Mouse (Mus musculus) ES-Bruce4 (cell line): ENCODE data around the gene Lysmd2. TPM values are rescaled to one million over a fixed set of nuclear protein-coding genes. Genes with fewer than 3 reads are reported as not detected.

ENCODE experiments used
- H3K27ac ChIP-seq: 2 replicates; pipeline ENCODE4 v1.5.1; 2012; ENCODE audit warnings: low read length, inconsistent platforms; ENCODE audit not compliant: insufficient read depth
- H3K27me3 ChIP-seq: 2 replicates; pipeline ENCODE4 v1.6.1; 2012; ENCODE audit warnings: mild to moderate bottlenecking, low read length, inconsistent platforms; ENCODE audit not compliant: control insufficient read depth, poor library complexity, insufficient read depth, severe bottlenecking
- H3K36me3 ChIP-seq: 2 replicates; pipeline ENCODE4 v1.6.1; 2012; ENCODE audit warnings: inconsistent platforms, mild to moderate bottlenecking, low read length, moderate library complexity; ENCODE audit not compliant: control insufficient read depth, poor library complexity, insufficient read depth, severe bottlenecking
- H3K4me1 ChIP-seq: one replicate; pipeline ENCODE4 v1.8.1; 2011; ENCODE audit warnings: low read length; ENCODE audit not compliant: control insufficient read depth, insufficient read depth
- H3K4me3 ChIP-seq: 2 replicates; pipeline ENCODE4 v1.5.1; 2011; ENCODE audit warnings: low read depth, mild to moderate bottlenecking, low read length
- H3K9ac ChIP-seq: 2 replicates; pipeline ENCODE4 v1.6.1; 2012; ENCODE audit warnings: low read depth, mild to moderate bottlenecking, inconsistent platforms; ENCODE audit not compliant: poor library complexity, severe bottlenecking
- H3K9me3 ChIP-seq: replicated peaks from 2 replicates; pipeline ENCODE4 v1.6.1; 2012; ENCODE audit warnings: mild to moderate bottlenecking, low read length, inconsistent platforms; ENCODE audit not compliant: control insufficient read depth, poor library complexity, insufficient read depth, severe bottlenecking
- CTCF ChIP-seq: IDR thresholded peaks from one replicate; pipeline ENCODE4 v1.8.1; 2011; ENCODE audit warnings: low read depth, low read length
- EP300 ChIP-seq: IDR thresholded peaks from 2 replicates; pipeline ENCODE4 v1.6.1; 2011; ENCODE audit warnings: low read depth, low read length; ENCODE audit not compliant: insufficient read depth
- POLR2A ChIP-seq: IDR thresholded peaks from one replicate; pipeline ENCODE4 v1.8.1; 2011; ENCODE audit warnings: low read length; ENCODE audit not compliant: insufficient read depth
- polyA plus RNA-seq: library from polyadenylated mRNA; stranded (reverse); fragments of >200 nt; gene quantifications from 2 replicates; pipeline ENCODE4 v1.2.4, GENCODE M21; 2011; ENCODE audit warnings: low read depth; ENCODE audit not compliant: missing spikeins, insufficient read depth, insufficient read length

Gene Lysmd2
- polyA plus RNA-seq, 1 experiment: 8.3 TPM

GRCm38 (mm10) chr9:75665364-75665763 is 39.8 kb downstream of the Lysmd2 start:
- Histone ChIP-seq H3K4me1 (no peaks in the 10 kb centered on the region), H3K4me3 (no peak overlapping the region), H3K9ac (no peak overlapping the region), H3K9me3 (no peaks in the 10 kb centered on the region), H3K36me3 (no peaks in the 10 kb centered on the region), H3K27ac (no peak overlapping the region), H3K27me3 (no peaks in the 10 kb centered on the region; the same call in 1 of the 2 replicates)
- TF ChIP-seq CTCF (no peak), POLR2A (no peak), EP300 (no peak)

DNA sequence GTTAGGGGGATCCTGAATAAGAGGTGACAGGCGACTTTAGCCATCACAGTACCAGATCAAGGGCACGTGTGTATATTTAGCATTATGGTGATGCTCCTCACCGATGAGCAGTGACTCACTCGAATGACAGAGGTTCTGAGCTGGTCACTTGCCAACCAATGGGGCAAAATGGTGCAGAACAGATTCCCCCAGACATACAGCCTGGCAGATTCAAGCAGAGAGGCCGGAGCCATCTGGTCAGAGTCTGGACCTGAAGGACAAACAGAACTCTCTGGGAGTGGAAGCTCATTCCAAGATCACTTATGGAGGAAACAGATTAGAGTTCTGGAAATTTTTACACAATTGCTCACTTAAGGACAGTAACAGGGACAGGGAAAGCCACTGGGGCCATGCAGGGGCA is 41.1 kb downstream of the Lysmd2 start:
- H3K9me3 ChIP-seq: no peaks in the 10 kb centered on the region
- H3K9ac ChIP-seq: no peak overlapping the region
- H3K36me3 ChIP-seq: no peaks in the 10 kb centered on the region
- no peak overlapping the region for H3K27ac ChIP-seq
- TF ChIP-seq EP300 (no peak), CTCF (no peak), POLR2A (no peak)
- no peaks in the 10 kb centered on the region for H3K4me1 ChIP-seq
- H3K27me3 ChIP-seq: no peaks in the 10 kb centered on the region; the same call in 1 of the 2 replicates
- no peak overlapping the region for H3K4me3 ChIP-seq

- H3K4me3 ChIP-seq: no peak overlapping the region
- no peaks in the 10 kb centered on the region for H3K4me1 ChIP-seq
- no peak overlapping the region for H3K9ac ChIP-seq
Measured at GRCm38 (mm10) chr9:75672769-75673168, 47.2 kb downstream of the Lysmd2 start.

GRCm38 (mm10) chr9:75676226-75676625 is 50.7 kb downstream of the Lysmd2 start:
- H3K27me3 ChIP-seq: no peaks in the 10 kb centered on the region
- no peaks in the 10 kb centered on the region for H3K36me3 ChIP-seq
- H3K9me3 ChIP-seq: no peaks in the 10 kb centered on the region
- H3K9ac ChIP-seq: no peak overlapping the region
- no peak overlapping the region for H3K27ac ChIP-seq
- no peaks in the 10 kb centered on the region for H3K4me1 ChIP-seq
- no peak overlapping the region for H3K4me3 ChIP-seq
- no peak for TF ChIP-seq POLR2A
- TF ChIP-seq EP300: no peak
- no peak for TF ChIP-seq CTCF

More at GRCm38 (mm10) chr9:75672769-75673168, 47.2 kb downstream of the Lysmd2 start:
- no peaks in the 10 kb centered on the region for H3K9me3 ChIP-seq
- no peak overlapping the region for H3K27ac ChIP-seq
- TF ChIP-seq CTCF (no peak), EP300 (no peak), POLR2A (no peak)
- no peaks in the 10 kb centered on the region for H3K27me3 ChIP-seq
- no peaks in the 10 kb centered on the region for H3K36me3 ChIP-seq

GRCm38 (mm10) chr9:75678341-75678740 is 52.8 kb downstream of the Lysmd2 start:
- no peak for TF ChIP-seq POLR2A
- no peak for TF ChIP-seq EP300
- no peak for TF ChIP-seq CTCF
- Histone ChIP-seq H3K4me3 (no peak overlapping the region), H3K36me3 (no peaks in the 10 kb centered on the region), H3K27ac (no peak overlapping the region), H3K9ac (no peak overlapping the region), H3K9me3 (no peaks in the 10 kb centered on the region), H3K4me1 (no peaks in the 10 kb centered on the region), H3K27me3 (no peaks in the 10 kb centered on the region)

GRCm38 (mm10) chr9:75679629-75680028 is 54.1 kb downstream of the Lysmd2 start:
- Histone ChIP-seq H3K27me3 (no peaks in the 10 kb centered on the region), H3K4me3 (no peak overlapping the region), H3K9me3 (no peaks in the 10 kb centered on the region), H3K9ac (no peak overlapping the region), H3K36me3 (no peaks in the 10 kb centered on the region), H3K4me1 (no peaks in the 10 kb centered on the region), H3K27ac (no peak overlapping the region)
- TF ChIP-seq CTCF (no peak), EP300 (no peak), POLR2A (no peak)

DNA sequence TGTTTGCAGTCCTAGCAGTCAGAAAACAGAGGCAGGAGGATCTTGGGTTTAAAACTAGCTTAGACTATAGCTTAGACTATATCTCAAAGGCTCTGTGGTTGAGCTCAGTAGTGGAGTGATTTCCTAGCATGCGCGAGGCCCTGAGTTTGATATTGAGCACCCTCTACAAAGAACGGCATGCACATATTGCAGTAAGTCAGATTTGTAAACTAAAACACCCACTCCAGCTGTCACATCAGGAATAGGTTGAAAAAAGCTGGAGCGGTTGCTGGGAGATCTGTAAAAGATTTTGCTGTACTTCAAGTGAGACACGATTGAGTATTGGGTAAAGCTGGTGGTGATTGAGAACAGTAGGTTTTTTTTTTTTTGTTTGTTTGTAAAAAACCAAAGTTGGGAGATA is 55.1 kb downstream of the Lysmd2 start:
- Histone ChIP-seq H3K27ac (no peak overlapping the region), H3K36me3 (no peaks in the 10 kb centered on the region), H3K9ac (no peak overlapping the region), H3K4me1 (no peaks in the 10 kb centered on the region), H3K9me3 (no peaks in the 10 kb centered on the region), H3K27me3 (no peaks in the 10 kb centered on the region), H3K4me3 (no peak overlapping the region)
- no peak for TF ChIP-seq EP300
